In the genomic region with DNA sequence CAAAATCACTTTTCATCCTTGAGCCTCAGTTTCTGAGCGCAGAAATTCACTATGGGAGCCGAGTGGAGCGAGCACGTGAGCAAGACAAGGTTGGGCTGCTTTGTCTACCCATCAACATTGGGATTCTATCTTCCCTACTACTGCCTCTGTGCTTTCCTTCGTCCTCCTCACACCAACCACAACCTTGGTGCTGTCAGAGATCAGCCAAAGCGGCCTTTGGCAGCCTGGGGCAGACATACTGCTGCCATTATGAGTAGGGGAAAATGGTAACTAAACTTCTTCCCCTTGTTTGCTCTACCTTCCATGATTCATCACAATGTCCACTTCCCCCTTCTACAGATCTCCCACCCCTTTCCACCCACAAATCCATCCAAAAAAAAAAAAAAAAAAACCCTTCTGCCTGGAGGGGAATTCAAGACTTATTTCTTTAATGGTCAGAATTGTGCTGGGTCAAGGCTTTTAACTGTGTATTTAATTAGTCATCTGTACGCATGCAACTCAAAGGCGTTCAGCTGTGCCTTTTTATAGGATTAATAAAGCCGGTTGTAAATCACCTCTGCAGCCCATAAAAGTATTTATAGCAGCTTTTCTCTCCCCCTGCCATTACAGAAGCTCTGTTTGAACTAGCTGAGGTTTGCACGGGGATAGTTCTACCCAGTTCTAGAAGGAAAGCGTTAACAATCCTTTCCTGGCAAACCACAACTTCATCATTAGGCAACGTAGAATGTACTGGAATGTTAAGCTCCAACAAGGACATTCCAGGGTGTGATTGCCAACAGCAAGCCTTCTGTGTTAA, we compare ENCODE assay signal across 14 mouse cellular contexts.
DNase-seq lines count a peak whose midpoint lies in the region; ATAC-seq and TF ChIP-seq lines count a peak whose summit lies in the region.
"Had no signal": no experiment of that assay in that cellular context is flagged by ENCODE, and none has a peak within 500 bp of the region (broad histone marks: within the 10 kb centered on the region; RNA-seq: fewer than 3 reads in every experiment).

No protein-coding gene starts in this region.

- no peak overlapping the region for H3K9ac ChIP-seq in kidney, postnatal 0 days (ENCODE audit: low read depth, low read length)
- H3K9ac ChIP-seq in stomach, embryonic 15.5 days: no peak overlapping the region
- H3K9ac ChIP-seq: liver, embryonic 15.5 days had no signal

- peak; percentile 40 for DNase-seq in adrenal gland, adult 2 months
- no peak for DNase-seq in adrenal gland, adult 18-20 months (ENCODE audit: low spot score in 2 of 2)
- peak; percentile 24 for DNase-seq in lung, postnatal 10 days
- no peak for DNase-seq in lung, postnatal 4 days
- peak; percentile 95 for DNase-seq in kidney, postnatal 0 days (ENCODE audit: low spot score)
- DNase-seq in frontal cortex, postnatal 25 days (ENCODE audit: low spot score in 2 of 2): no peak
- DNase-seq in midbrain, embryonic 10.5 days (ENCODE audit: low spot score): no peak
- DNase-seq: cerebellum, adult 18-20 months; gastrocnemius, postnatal 36 days; right cerebral cortex, postnatal 14 days had no signal

- H3K4me1 ChIP-seq in kidney, postnatal 0 days (replicated peaks; ENCODE audit: insufficient read depth, low read length): peaks cover 8% of the 10 kb centered on the region; the same call in 1 of the 2 replicates
- H3K4me1 ChIP-seq in stomach, embryonic 15.5 days: no peaks in the 10 kb centered on the region
- H3K4me1 ChIP-seq in midbrain, embryonic 10.5 days: no peaks in the 10 kb centered on the region
- H3K4me1 ChIP-seq: liver, embryonic 15.5 days had no signal

- no peak overlapping the region for H3K4me3 ChIP-seq in kidney, postnatal 0 days (replicated peaks; ENCODE audit: low read depth, low read length)
- no peak overlapping the region for H3K4me3 ChIP-seq in stomach, embryonic 15.5 days (replicated peaks)
- H3K4me3 ChIP-seq in midbrain, embryonic 10.5 days: no peak overlapping the region
- H3K4me3 ChIP-seq: erythroblast, embryonic 14.5 days; liver, embryonic 15.5 days had no signal

- TF ChIP-seq CTCF in kidney, postnatal 0 days (IDR thresholded peaks at IDR 0.05; ENCODE audit: low read depth): no peak

- H3K4me2 ChIP-seq in kidney, postnatal 0 days (ENCODE audit: low read length): no peak overlapping the region
- H3K4me2 ChIP-seq in stomach, embryonic 15.5 days: no peak overlapping the region
- H3K4me2 ChIP-seq: liver, embryonic 15.5 days; midbrain, embryonic 11.5 days had no signal

- H3K27ac ChIP-seq in kidney, postnatal 0 days: peak overlapping the region; percentile 60; the same call in 1 of the 2 replicates
- H3K27ac ChIP-seq in stomach, embryonic 15.5 days: 0 out of 2 replicates have a peak overlapping the region, but pooled peaks have one; percentile 61
- no peak overlapping the region for H3K27ac ChIP-seq in midbrain, embryonic 10.5 days (replicated peaks)
- H3K27ac ChIP-seq: liver, embryonic 15.5 days had no signal

- ATAC-seq in kidney, postnatal 0 days (replicated peaks; ENCODE audit: low FRiP score, low read depth): peak; percentile 63
- no peak for ATAC-seq in stomach, embryonic 15.5 days (ENCODE audit: insufficient read depth, low FRiP score, low read depth)

- H3K36me3 ChIP-seq in kidney, postnatal 0 days (ENCODE audit: insufficient read depth, low read length): no peaks in the 10 kb centered on the region
- no peaks in the 10 kb centered on the region for H3K36me3 ChIP-seq in stomach, embryonic 15.5 days
- H3K36me3 ChIP-seq in midbrain, embryonic 10.5 days: no peaks in the 10 kb centered on the region
- H3K36me3 ChIP-seq: liver, embryonic 15.5 days had no signal

- 39% methylated on average over 12 of the region's 12 CpGs for WGBS in kidney, postnatal 0 days
- 63% methylated on average over 12 of the region's 12 CpGs for WGBS in stomach, embryonic 15.5 days
- 87% methylated on average over 12 of the region's 12 CpGs for WGBS in midbrain, embryonic 10.5 days

- H3K9me3 ChIP-seq in kidney, postnatal 0 days (replicated peaks; ENCODE audit: low read length): no peaks in the 10 kb centered on the region
- no peaks in the 10 kb centered on the region for H3K9me3 ChIP-seq in stomach, embryonic 15.5 days
- H3K9me3 ChIP-seq in midbrain, embryonic 10.5 days (replicated peaks): no peaks in the 10 kb centered on the region
- H3K9me3 ChIP-seq: liver, embryonic 15.5 days had no signal

- H3K27me3 ChIP-seq in kidney, postnatal 0 days (ENCODE audit: insufficient read depth, low read length): no peaks in the 10 kb centered on the region
- H3K27me3 ChIP-seq in stomach, embryonic 15.5 days (replicated peaks): no peaks in the 10 kb centered on the region
- H3K27me3 ChIP-seq in midbrain, embryonic 10.5 days (ENCODE audit: low read depth, poor library complexity, severe bottlenecking): no peaks in the 10 kb centered on the region
- H3K27me3 ChIP-seq: liver, embryonic 15.5 days had no signal

Comparison
In these comparisons a context has a peak if more than half of its experiments do, and no peak if none do; other contexts are left out.
1. DNase-seq: peak in adrenal gland, adult 2 months (single experiment), lung, postnatal 10 days (single experiment) and kidney, postnatal 0 days (single experiment); none in adrenal gland, adult 18-20 months (0 of 2), lung, postnatal 4 days (0 of 2), frontal cortex, postnatal 25 days (0 of 2) and midbrain, embryonic 10.5 days (single experiment).